Mouse (Mus musculus): ENCODE data around the gene Gm10226.
"Not testable (repeated sequence)": the region's sequence is repeated elsewhere in the genome, so short reads cannot be mapped to it uniquely, and the experiment has no call there.

Gm10226 gene

GRCm38 (mm10) chr17:21691560-21691959 lies at the start of gene Gm10226:
Gene Gm10226 (plus strand): TSS chr17:21691860.
- DNase-seq (ENCODE audit: low read depth, low spot score): no peak

GRCm38 (mm10) chr17:21648791-21649190 lies 42.9 kb upstream of the Gm10226 start:
- DNase-seq (ENCODE audit: low read depth, low spot score): peak; percentile 55

- peak; percentile 35 for DNase-seq (ENCODE audit: low read depth, low spot score)
Measured at GRCm38 (mm10) chr17:21649936-21650335, 41.7 kb upstream of the Gm10226 start.

GRCm38 (mm10) chr17:21650364-21650907 lies 41.2 kb upstream of the Gm10226 start, which contains the start of gene Zfp983:
Gene Zfp983 (plus strand): TSS chr17:21650624.
- peak; percentile 89 for DNase-seq (ENCODE audit: low read depth, low spot score)

GRCm38 (mm10) chr17:21678826-21679225 lies 12.8 kb upstream of the Gm10226 start:
- not testable (repeated sequence) for DNase-seq (ENCODE audit: low read depth, low spot score)

GRCm38 (mm10) chr17:21679273-21680018 lies 12.2 kb upstream of the Gm10226 start:
- DNase-seq (ENCODE audit: low read depth, low spot score): peak; percentile 89

- not testable (repeated sequence) for DNase-seq (ENCODE audit: low read depth, low spot score)
Measured at GRCm38 (mm10) chr17:21680019-21680376, 11.7 kb upstream of the Gm10226 start.

- no peak for DNase-seq (ENCODE audit: low read depth, low spot score)
Measured at GRCm38 (mm10) chr17:21693342-21693741, 1.7 kb downstream of the Gm10226 start.

GRCm38 (mm10) chr17:21696073-21696472 lies 4.4 kb downstream of the Gm10226 start:
- no peak for DNase-seq (ENCODE audit: low read depth, low spot score)

- DNase-seq (ENCODE audit: low read depth, low spot score): no peak
Measured at GRCm38 (mm10) chr17:21702281-21703240, 10.9 kb downstream of the Gm10226 start.

- DNase-seq (ENCODE audit: low read depth, low spot score): no peak
Measured at GRCm38 (mm10) chr17:21703414-21703813, 11.8 kb downstream of the Gm10226 start.

GRCm38 (mm10) chr17:21707343-21707996 lies 15.8 kb downstream of the Gm10226 start, which contains the start of gene Zfp760:
Gene Zfp760 (plus strand): TSS chr17:21707741.
- DNase-seq (ENCODE audit: low read depth, low spot score): peak; percentile 93

GRCm38 (mm10) chr17:21708401-21708800 lies 16.7 kb downstream of the Gm10226 start:
- no peak for DNase-seq (ENCODE audit: low read depth, low spot score)

- DNase-seq (ENCODE audit: low read depth, low spot score): not testable (repeated sequence)
Measured at GRCm38 (mm10) chr17:21730495-21730894, 38.8 kb downstream of the Gm10226 start, which contains the start of gene Zfp229. Gene Zfp229 (plus strand): TSS chr17:21730795.

- DNase-seq (ENCODE audit: low read depth, low spot score): no peak
Measured at GRCm38 (mm10) chr17:21733049-21733448, 41.4 kb downstream of the Gm10226 start.

- DNase-seq (ENCODE audit: low read depth, low spot score): peak; percentile 81
Measured at GRCm38 (mm10) chr17:21733529-21734031, 41.9 kb downstream of the Gm10226 start.
